Mouse (Mus musculus) right cerebral cortex, postnatal 14 days (tissue): ENCODE measurements at regions not wholly inside any gene's neighbourhood (a gene's known extent, or its start where the extent isn't known, plus 50 kb on each side); places are given as distances from the start of the nearest gene placed in this dataset.

Source experiments
- DNase-seq: peaks from one replicate; pipeline ENCODE4 v3.0.0; 2022

DNA sequence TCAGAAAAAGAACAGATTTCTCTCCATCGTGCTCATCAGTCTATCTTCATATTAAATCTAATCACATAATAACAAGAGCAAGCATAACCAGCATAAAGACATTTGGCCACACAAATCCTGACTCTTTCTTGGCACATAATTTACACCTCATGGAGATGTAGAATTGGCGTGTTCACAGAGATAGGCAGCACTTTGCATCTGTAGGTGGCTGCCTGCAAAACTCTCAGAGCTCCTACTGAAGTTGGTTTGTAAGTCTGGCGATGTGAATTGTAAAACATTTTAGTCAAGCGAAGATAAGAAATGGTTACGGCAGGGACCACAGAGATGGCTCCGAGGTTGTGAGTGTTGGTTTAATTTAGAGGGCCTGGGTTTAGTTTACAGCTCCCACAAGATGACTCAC is 419.0 kb downstream of the Adamts20 start:
- no peak for DNase-seq

DNA sequence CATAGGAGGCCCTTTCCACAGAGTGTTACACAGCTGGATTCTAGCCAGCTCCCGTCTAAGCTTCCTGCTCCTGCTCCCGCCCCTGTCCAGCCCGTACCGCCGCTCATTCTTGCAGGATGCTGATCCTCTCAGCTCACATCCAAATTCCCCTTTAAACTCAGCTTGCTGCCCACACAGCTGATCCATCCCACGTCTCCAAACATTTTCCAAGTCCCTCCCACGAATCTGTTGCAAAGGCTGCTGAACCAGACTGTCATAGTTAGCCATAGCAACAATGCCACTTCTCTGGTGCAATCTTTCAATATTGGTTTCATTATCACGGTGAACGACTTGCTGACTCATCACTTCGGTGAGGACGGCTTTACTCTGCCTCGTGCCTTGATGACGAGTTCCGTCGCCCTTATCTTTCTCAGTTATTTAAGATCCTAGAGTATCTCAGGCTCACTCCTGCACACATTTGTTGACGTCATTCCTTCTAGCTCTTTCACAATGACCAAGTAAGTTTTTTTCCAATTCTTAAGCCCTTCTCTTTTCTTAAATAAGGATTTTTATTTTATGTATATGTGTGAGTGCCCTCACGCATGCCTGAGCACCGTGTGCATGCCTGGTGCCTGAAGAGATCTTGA is 420.0 kb downstream of the Adamts20 start:
- peak; percentile 18 for DNase-seq

GRCm38 (mm10) chr15:94032957-94033356 is 432.3 kb downstream of the Adamts20 start:
- no peak for DNase-seq

DNA sequence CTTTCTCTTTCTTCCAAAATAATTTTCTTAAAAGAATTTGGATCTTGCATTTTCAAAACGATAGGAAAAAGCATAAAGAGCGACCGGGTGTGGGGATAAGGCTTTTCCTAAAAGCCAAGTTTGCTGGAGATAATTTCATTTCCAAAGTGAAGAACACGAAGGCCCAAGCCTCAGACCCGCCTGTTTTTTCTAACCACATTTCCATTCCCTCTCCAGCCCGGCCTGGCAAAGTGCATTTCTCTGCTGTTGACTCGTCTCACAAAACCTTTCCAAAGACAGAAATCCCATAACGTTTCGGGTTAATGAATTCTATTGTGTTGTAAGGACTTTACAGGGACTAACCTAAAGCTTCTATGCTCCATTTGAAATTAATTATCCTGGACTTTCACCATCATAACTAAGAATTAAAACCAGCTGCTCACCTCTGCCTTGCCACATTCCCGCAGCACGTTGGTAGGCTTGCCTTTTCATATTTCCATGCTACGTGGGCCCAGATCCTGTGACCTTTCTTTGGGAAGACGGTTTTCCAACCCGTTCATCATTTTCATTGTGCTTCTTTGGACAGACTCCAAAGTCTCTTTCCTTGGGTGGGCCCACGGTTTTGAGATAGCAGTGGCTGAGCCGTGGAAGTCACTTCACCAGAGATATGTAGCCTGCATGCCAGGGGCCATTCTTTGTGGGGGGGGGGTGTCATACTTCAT is 430.5 kb upstream of the Prickle1 start:
- no peak for DNase-seq

DNA sequence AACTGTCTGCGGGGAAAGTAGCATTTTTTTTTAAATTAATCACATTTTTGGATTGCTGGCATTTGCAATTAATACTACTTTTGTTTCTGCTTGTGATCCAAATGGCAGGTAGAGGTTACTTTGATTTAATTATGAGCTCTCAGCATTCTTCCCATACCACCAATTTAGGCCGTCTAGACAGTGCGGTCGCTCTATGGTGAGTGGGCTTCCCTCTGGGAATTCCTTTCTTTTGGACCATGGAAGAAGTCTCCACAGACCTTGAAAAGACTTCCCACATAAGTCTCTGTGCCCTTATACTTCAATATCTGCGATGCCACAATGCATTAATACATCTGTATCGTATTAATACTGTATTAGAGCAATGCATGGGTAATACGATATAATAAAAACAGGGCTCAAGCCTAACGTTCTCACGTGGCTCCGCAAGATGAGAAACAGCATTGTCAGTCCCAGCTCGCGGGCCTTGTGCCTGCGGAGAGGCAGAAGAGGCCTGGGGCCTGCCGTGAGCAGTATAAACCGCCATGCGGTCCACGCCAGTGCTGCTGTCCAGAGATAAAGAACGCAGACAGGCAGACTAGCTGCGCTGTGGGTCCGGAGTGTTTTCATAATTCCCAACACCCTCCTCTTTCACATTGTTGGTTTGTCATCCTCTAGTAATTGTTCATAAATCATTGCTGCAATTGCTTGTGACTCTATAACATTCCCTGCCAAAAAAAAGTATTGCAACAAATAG is 429.7 kb upstream of the Prickle1 start:
- no peak for DNase-seq

GRCm38 (mm10) chr15:94024806-94025205 is 429.1 kb upstream of the Prickle1 start:
- no peak for DNase-seq

DNA sequence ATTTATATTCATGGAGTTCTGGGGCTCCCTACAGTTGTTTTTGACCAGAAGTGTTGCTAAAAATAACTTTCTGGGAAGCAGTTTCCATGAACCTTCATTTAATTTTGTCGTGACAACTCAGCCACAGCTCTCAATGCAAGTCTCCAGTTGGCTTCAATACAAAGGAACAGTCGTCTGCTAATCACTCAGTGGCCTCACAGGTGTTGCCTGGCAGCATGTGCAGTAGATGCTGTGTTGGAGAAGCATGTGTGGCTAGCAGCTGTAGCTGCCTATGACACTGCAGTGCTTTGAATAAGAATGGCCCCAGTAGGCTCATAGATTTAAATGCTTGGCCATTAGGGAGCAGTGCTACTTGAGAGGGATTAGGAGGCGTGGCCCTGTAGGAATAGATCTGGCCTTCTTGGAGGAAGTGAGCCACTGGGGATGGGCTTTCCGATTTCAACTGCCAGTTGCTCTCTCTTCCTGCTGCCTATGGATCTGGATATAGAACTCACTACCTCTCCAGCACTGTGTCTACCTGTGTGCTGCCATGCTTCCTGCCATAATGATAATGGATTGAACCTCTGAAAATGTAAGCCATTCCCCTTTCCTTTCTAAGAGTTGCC is 428.5 kb upstream of the Prickle1 start:
- no peak for DNase-seq

DNA sequence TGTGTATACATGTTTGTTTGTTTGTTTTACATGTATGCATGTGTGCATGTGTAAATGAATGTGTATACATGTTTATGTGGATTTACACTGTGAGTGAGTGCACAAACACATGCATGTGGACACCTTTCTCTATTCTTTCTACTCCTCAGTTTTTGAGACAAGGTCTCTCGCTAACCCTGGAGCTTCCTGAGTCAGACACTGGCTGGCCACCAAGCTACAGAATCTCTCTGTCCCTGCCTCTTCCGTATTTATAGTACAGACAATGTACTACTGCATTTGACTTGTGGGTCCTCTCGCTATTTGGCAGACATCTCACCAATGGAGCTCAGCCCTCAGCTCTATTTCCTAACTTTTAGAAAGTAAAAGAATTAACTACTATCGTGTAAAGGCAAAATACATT is 427.8 kb upstream of the Prickle1 start:
- no peak for DNase-seq

- no peak for DNase-seq
These were observed 422.1 kb upstream of the Prickle1 start for GRCm38 (mm10) chr15:94017814-94018213.

GRCm38 (mm10) chr15:94011499-94011898 is 415.8 kb upstream of the Prickle1 start:
- no peak for DNase-seq

DNA sequence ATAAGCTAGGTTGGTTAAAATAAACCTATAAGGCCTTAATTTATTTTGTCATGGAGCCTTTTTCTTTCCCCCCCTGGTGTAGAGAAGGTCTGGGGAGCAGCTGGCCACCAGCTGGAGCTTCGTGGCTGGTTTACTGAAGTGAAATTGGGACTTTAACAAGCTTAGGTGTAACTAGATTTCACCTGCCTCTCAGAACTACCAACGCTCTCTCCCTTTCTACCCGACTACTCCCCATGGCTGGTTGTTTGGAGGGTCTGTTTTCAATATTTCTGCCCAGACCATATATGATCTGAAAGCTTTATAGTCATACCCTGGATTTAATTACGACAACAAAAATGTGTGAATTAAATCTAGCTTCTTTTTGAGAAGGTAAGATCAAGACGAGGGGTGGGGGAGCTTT is 410.4 kb upstream of the Prickle1 start:
- DNase-seq = no peak

DNA sequence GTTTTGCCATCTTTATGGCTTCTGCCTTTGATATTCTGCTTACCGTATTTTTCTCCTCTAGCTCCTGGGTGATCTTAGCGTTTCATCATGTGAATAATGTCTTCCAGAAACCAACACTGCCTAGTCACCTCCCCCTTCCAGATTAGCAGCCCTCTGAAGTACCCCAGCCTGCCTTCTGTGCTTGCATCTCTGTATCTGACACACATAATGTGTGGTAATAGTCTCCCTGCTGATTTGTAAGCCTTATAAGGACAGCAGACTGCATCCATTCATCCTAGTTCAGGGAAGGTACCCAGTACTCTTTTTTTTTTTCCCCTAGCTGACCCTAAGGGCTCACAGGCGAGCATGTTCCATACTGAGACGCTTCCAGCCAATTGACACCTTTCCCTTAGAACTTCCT is 409.2 kb upstream of the Prickle1 start:
- DNase-seq = no peak

- DNase-seq = no peak
These were observed 407.5 kb upstream of the Prickle1 start for GRCm38 (mm10) chr15:94003145-94003544.

DNA sequence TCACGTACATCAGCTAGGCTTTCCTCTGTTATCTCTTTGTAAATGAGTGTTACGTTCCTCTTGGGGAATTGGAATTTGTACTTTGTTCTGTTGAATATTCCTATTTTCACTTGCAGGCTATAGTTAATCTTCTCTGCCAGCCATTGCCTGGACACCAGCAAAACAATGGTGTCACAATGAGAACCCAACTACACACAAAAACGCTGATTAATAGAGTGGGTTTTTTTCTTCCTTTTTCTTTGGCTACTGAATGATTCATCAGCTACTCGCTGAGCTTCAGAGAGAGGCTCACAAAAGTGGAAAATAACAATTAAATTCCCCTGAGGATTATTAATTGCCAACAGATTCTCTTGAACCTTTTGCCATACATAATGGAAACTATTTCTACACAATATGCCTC is 398.9 kb upstream of the Prickle1 start:
- DNase-seq = no peak

- DNase-seq = no peak
These were observed 394.4 kb upstream of the Prickle1 start for GRCm38 (mm10) chr15:93990139-93990538.

DNA sequence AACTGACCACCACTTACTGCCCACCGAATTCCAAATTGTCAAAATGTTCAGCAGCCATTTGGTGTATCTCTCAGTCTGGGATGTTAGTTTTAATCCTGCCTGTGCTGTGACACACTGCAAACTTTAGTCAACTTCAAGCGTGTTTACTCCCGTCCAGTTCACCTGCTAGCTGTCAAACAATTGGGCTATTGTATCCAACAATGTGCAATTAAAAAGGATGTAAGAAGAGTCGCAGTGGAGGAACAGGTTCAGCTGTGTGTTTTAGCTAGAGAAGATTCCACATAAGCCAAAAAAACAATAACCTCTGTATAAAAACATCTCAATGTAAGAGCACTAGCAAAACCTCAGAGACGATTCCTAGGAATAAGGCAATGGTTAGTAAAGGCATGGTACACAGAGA is 392.7 kb upstream of the Prickle1 start:
- DNase-seq = no peak

GRCm38 (mm10) chr15:93986631-93987429 is 391.1 kb upstream of the Prickle1 start:
- no peak for DNase-seq

DNA sequence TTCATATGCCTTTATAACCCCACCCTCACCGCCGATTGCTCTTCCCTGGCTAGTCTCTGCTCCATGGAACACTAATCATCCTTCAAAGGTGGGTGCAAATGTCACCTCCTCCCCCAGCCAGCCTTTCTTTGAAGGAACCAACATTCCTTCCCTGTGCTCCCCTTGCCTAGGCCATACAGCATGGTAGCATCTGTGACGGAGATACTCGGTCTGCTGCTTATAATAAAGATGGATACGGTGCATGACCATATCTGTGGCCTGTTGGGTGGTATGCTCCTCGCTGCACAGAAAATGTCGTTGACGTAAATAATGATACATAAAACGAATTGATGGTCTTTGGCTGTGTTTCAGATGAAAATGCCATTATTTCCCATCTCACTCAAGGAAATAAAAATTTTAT is 386.4 kb upstream of the Prickle1 start:
- DNase-seq = no peak

DNA sequence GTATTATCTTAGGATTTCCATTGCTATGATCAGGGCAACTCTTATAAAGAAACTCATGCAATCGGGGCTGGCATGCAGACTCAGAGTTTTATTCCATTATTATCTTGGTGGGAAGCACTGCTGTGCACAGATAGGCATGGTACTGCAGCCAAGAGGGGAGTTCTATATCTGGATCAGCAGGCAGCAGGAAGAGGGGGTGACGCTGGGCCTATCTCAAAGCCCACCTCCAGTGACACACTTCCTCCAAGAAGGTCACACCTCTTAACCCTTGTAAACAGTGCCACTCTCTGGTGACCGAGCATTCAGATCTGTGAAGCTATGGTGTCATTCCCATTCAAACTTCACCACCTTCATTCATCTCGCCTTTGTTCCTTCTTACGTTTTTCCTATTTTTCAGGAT is 381.8 kb upstream of the Prickle1 start:
- no peak for DNase-seq

DNA sequence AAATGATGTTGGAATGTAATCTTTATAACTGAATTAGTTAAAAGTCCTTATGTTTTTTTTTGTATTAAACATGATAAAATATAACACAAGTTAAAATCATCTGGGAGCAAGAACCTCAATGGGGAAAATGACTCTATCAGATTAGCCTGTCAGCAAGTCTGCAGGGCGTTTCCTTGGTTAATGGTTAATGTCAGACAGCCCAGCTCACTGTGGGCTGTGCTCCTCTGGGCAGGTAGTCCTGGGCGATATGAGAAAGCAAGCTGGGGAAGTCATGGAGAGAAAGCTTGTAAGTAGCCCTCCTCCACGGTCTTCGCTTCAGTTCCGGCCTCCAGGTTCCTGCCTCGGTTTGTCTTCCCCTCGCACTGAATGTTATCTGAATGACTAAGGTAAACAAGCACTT is 379.0 kb upstream of the Prickle1 start:
- no peak for DNase-seq

DNA sequence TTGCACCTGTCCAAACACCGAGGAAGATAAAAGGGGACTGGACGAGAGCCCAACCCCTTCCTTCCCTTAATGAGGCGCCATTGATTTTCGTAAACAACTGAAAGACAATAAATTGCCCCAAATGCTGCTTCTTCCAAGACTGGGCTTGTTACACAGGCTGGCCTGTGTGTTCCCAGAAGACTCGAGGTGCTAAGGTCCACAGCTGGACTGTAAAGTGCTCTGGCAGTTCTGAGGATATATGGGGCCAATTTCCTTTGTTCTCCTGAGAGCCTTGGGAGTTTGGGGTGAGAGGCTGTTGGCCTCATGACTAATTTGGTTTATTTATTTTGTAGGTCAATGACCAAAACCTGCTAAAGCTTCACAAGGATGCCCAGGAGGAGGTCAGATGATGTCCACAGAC is 377.3 kb upstream of the Prickle1 start:
- no peak for DNase-seq

DNA sequence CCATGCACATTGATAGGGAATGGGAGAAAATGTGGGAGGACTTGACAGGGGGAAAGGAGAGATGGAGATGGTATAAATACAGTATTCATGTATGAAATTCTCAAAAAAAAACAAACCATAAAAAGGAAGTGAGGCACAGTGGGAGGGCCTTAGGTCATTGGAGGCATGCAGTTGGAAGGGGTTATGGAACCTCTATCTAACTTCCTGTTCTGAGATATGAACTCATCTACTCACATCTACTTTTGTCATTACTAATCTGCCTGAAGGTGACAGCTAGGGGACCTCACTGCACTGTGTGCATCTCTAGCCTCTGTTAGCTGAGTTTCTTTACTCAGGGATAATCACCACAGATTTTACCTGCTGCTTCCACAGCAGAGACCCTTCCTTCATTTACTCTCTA is 366.3 kb upstream of the Prickle1 start:
- no peak for DNase-seq

DNA sequence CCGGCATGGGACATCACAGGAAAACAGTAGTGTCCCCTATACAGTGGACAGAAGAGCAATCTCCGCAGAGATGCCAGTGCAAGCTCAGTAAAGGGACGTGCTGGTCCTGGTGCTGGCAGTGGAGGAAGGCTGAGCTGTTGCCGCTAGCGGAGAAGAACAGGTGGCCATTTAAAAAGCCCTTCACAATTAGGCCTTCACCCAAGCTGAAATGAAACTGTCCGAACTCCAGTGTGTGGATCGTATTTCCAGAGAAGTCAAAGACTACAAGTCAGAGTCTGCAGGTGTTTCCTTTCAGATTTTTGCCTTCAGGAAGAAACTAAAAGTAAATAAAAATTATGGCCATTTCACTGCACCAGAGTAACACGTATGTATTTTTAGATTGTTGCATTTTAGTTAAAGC is 364.2 kb upstream of the Prickle1 start:
- no peak for DNase-seq
